Mouse (Mus musculus): ENCODE results near the gene Inpp1. TPM values are rescaled to one million over a fixed set of nuclear protein-coding genes. Genes with fewer than 3 reads are reported as not detected.

The Inpp1 gene
- polyA plus RNA-seq, 1 experiment from 2014 or later, result 15.6 TPM

DNA sequence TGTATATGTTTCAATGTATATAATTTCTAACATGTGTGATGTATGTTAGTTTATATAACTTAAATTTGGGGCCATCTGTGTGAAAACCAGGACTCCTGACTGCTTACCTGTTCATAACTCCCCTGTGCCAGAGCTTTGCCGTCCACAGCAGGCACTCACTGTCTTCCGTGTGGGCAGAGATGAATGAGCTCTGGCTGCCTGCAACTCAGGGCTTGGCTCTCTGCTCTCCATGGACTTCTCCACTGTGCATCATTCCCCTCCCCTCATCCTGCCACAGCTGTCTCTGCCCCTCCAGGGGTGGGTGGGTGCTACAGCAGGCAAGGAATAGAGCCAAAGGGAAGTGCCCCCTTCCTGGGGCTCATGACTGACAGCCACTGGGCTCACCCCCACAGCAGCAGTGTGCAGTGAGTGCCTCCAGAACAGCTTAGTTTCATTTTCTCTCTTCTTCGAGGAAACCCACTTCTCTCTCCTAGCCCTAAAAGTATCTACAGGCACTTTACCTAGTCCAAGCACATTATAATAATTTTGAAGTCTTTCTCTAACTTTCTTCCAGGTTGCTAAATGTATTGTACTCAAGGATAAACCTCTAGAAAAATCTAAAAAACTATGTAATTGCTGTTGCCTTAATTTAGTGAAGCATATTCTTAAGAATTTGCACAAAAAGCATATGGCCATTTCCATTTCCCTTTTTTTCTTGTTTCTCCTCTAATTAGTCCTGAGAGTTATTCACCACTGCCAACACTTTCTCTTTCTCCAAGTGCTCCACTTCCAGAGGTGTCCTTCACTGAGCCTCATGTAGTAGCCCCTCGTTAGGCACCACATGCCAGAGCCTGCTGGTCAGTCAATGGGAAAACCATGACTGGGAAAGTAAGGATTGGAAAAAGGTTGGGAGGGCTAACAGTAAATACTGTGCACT, 53.3 kb downstream of the Inpp1 start:
- H3K4me2 ChIP-seq (replicated peaks; ENCODE audit: low read depth, low read length), result no peak overlapping the region
- 60% methylated on average over 4 of the region's 4 CpGs for WGBS
- H3K27me3 ChIP-seq (ENCODE audit: control insufficient read depth, insufficient read depth, low read length), result no peaks in the 10 kb centered on the region
- ATAC-seq (ENCODE audit: insufficient number of reproducible peaks, insufficient read depth, low FRiP score, low read depth), result no peak
- no peaks in the 10 kb centered on the region for H3K36me3 ChIP-seq (ENCODE audit: control insufficient read depth, insufficient read depth, low read length)
- no peak overlapping the region for H3K27ac ChIP-seq (ENCODE audit: low read length)
- no peak overlapping the region for H3K4me3 ChIP-seq (ENCODE audit: low read depth, low read length)
- H3K9ac ChIP-seq (replicated peaks; ENCODE audit: low read depth, low read length), result no peak overlapping the region
- H3K4me1 ChIP-seq (ENCODE audit: control insufficient read depth, insufficient read depth, low read length), result no peaks in the 10 kb centered on the region
- H3K9me3 ChIP-seq (ENCODE audit: control insufficient read depth, low read depth, low read length), result no peaks in the 10 kb centered on the region

DNA sequence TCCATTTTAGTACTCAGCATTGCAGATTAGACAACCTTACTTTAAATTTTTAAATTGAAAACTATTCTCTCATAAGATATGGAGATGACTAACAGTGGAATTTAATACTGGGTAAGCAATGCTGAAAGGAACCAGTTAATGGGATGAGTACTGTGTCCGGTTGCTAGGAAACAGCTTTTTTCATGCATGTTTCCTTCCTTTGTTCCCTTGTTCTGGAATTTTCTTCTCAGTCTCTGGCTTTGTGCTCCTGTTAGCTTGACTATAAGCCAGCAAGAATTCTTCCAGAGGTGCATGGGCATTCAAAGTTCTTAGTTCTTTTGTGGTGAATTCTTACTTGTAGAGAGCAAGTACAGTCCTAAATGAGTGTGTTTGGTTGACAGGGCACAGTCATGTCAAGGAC, 59.3 kb downstream of the Inpp1 start:
- WGBS, result 84% methylated on average over 1 of the region's 1 CpGs
- no peaks in the 10 kb centered on the region for H3K27me3 ChIP-seq (ENCODE audit: control insufficient read depth, insufficient read depth, low read length)
- H3K4me2 ChIP-seq (replicated peaks; ENCODE audit: low read depth, low read length), result no peak overlapping the region
- no peaks in the 10 kb centered on the region for H3K36me3 ChIP-seq (ENCODE audit: control insufficient read depth, insufficient read depth, low read length)
- H3K9ac ChIP-seq (replicated peaks; ENCODE audit: low read depth, low read length), result no peak overlapping the region
- no peaks in the 10 kb centered on the region for H3K4me1 ChIP-seq (ENCODE audit: control insufficient read depth, insufficient read depth, low read length)
- ATAC-seq (ENCODE audit: insufficient number of reproducible peaks, insufficient read depth, low FRiP score, low read depth), result no peak
- no peak overlapping the region for H3K4me3 ChIP-seq (ENCODE audit: low read depth, low read length)
- H3K9me3 ChIP-seq (ENCODE audit: control insufficient read depth, low read depth, low read length), result no peaks in the 10 kb centered on the region
- no peak overlapping the region for H3K27ac ChIP-seq (ENCODE audit: low read length)

- Histone ChIP-seq H3K9me3 (ENCODE audit: control insufficient read depth, low read depth, low read length) (no peaks in the 10 kb centered on the region), H3K9ac (replicated peaks; ENCODE audit: low read depth, low read length) (no peak overlapping the region), H3K4me1 (ENCODE audit: control insufficient read depth, insufficient read depth, low read length) (no peaks in the 10 kb centered on the region), H3K27me3 (ENCODE audit: control insufficient read depth, insufficient read depth, low read length) (no peaks in the 10 kb centered on the region), H3K36me3 (ENCODE audit: control insufficient read depth, insufficient read depth, low read length) (no peaks in the 10 kb centered on the region), H3K4me3 (ENCODE audit: low read depth, low read length) (no peak overlapping the region), H3K27ac (ENCODE audit: low read length) (no peak overlapping the region), H3K4me2 (replicated peaks; ENCODE audit: low read depth, low read length) (no peak overlapping the region)
- no peak for ATAC-seq (ENCODE audit: insufficient number of reproducible peaks, insufficient read depth, low FRiP score, low read depth)
- 81% methylated on average over 1 of the region's 1 CpGs for WGBS
These were observed 63.2 kb downstream of the Inpp1 start for GRCm38 (mm10) chr1:52754331-52754730.

DNA sequence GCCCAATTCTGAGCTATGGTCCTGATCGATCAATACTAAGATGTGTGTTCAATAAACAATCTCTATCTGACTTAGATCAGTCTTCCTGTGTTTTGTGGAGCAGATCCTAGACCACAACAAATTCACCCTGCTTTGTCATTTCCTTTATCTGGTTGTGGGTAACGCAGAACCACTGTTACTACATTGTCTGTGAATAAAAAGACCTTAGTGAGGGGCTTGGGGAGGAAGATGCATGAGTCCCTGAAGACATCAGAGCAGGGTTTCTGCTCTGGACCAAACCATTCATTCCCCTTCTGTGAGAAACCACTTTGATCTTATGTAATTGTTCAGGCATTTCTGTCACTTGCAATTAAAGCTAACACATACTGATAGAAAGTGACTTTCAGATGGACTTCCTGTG, 63.7 kb downstream of the Inpp1 start:
- Histone ChIP-seq H3K27ac (ENCODE audit: low read length) (no peak overlapping the region), H3K4me2 (replicated peaks; ENCODE audit: low read depth, low read length) (no peak overlapping the region), H3K9ac (replicated peaks; ENCODE audit: low read depth, low read length) (no peak overlapping the region), H3K4me3 (ENCODE audit: low read depth, low read length) (no peak overlapping the region), H3K27me3 (ENCODE audit: control insufficient read depth, insufficient read depth, low read length) (no peaks in the 10 kb centered on the region), H3K4me1 (ENCODE audit: control insufficient read depth, insufficient read depth, low read length) (no peaks in the 10 kb centered on the region), H3K36me3 (ENCODE audit: control insufficient read depth, insufficient read depth, low read length) (no peaks in the 10 kb centered on the region), H3K9me3 (ENCODE audit: control insufficient read depth, low read depth, low read length) (no peaks in the 10 kb centered on the region)
- no peak for ATAC-seq (ENCODE audit: insufficient number of reproducible peaks, insufficient read depth, low FRiP score, low read depth)
- 82% methylated on average over 2 of the region's 2 CpGs for WGBS

GRCm38 (mm10) chr1:52752706-52753105, 64.8 kb downstream of the Inpp1 start:
- Histone ChIP-seq H3K36me3 (ENCODE audit: control insufficient read depth, insufficient read depth, low read length) (no peaks in the 10 kb centered on the region), H3K27ac (ENCODE audit: low read length) (no peak overlapping the region), H3K4me3 (ENCODE audit: low read depth, low read length) (no peak overlapping the region), H3K9ac (replicated peaks; ENCODE audit: low read depth, low read length) (no peak overlapping the region), H3K4me2 (replicated peaks; ENCODE audit: low read depth, low read length) (no peak overlapping the region), H3K27me3 (ENCODE audit: control insufficient read depth, insufficient read depth, low read length) (no peaks in the 10 kb centered on the region), H3K4me1 (ENCODE audit: control insufficient read depth, insufficient read depth, low read length) (no peaks in the 10 kb centered on the region), H3K9me3 (ENCODE audit: control insufficient read depth, low read depth, low read length) (no peaks in the 10 kb centered on the region)
- WGBS, result 69% methylated on average over 3 of the region's 3 CpGs
- no peak for ATAC-seq (ENCODE audit: insufficient number of reproducible peaks, insufficient read depth, low FRiP score, low read depth)

GRCm38 (mm10) chr1:52751634-52752033, 65.9 kb downstream of the Inpp1 start:
- Histone ChIP-seq H3K27ac (ENCODE audit: low read length) (no peak overlapping the region), H3K9me3 (ENCODE audit: control insufficient read depth, low read depth, low read length) (no peaks in the 10 kb centered on the region), H3K4me2 (replicated peaks; ENCODE audit: low read depth, low read length) (no peak overlapping the region), H3K4me1 (ENCODE audit: control insufficient read depth, insufficient read depth, low read length) (no peaks in the 10 kb centered on the region), H3K27me3 (ENCODE audit: control insufficient read depth, insufficient read depth, low read length) (no peaks in the 10 kb centered on the region), H3K4me3 (ENCODE audit: low read depth, low read length) (no peak overlapping the region), H3K9ac (replicated peaks; ENCODE audit: low read depth, low read length) (no peak overlapping the region), H3K36me3 (ENCODE audit: control insufficient read depth, insufficient read depth, low read length) (no peaks in the 10 kb centered on the region)
- WGBS, result 91% methylated on average over 1 of the region's 1 CpGs
- no peak for ATAC-seq (ENCODE audit: insufficient number of reproducible peaks, insufficient read depth, low FRiP score, low read depth)

- H3K4me3 ChIP-seq (ENCODE audit: low read depth, low read length), result no peak overlapping the region
- WGBS, result 84% methylated on average over 1 of the region's 1 CpGs
- no peaks in the 10 kb centered on the region for H3K9me3 ChIP-seq (ENCODE audit: control insufficient read depth, low read depth, low read length)
- H3K9ac ChIP-seq (replicated peaks; ENCODE audit: low read depth, low read length), result no peak overlapping the region
- H3K4me2 ChIP-seq (replicated peaks; ENCODE audit: low read depth, low read length), result no peak overlapping the region
- no peak for ATAC-seq (ENCODE audit: insufficient number of reproducible peaks, insufficient read depth, low FRiP score, low read depth)
- H3K4me1 ChIP-seq (ENCODE audit: control insufficient read depth, insufficient read depth, low read length), result no peaks in the 10 kb centered on the region
- H3K27me3 ChIP-seq (ENCODE audit: control insufficient read depth, insufficient read depth, low read length), result no peaks in the 10 kb centered on the region
- no peak overlapping the region for H3K27ac ChIP-seq (ENCODE audit: low read length)
- no peaks in the 10 kb centered on the region for H3K36me3 ChIP-seq (ENCODE audit: control insufficient read depth, insufficient read depth, low read length)
These were observed 67.5 kb downstream of the Inpp1 start for GRCm38 (mm10) chr1:52749978-52750377.

DNA sequence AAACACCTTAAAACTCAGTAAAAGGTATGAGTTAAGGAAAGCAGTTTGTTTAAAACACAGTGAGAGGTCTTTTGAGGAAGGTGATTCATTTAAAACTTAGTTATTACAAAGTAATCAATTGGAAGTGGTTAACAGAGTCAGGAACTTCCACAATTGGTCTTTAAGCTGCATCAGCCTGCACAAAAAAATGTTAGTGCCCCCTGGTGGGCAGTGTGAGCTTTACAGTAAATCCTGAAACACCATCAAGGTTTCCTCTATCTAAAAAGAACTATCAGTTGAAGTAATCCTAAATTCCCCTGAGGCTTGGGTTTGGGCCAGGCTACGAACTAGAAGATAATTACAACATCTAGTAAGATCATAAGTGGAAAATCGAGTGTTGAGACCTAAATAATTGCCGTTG, 69.2 kb downstream of the Inpp1 start:
- no peak overlapping the region for H3K9ac ChIP-seq (replicated peaks; ENCODE audit: low read depth, low read length)
- ATAC-seq (ENCODE audit: insufficient number of reproducible peaks, insufficient read depth, low FRiP score, low read depth), result no peak
- H3K4me3 ChIP-seq (ENCODE audit: low read depth, low read length), result no peak overlapping the region
- no peak overlapping the region for H3K4me2 ChIP-seq (replicated peaks; ENCODE audit: low read depth, low read length)
- 20% methylated on average over 3 of the region's 3 CpGs for WGBS
- no peaks in the 10 kb centered on the region for H3K27me3 ChIP-seq (ENCODE audit: control insufficient read depth, insufficient read depth, low read length)
- no peak overlapping the region for H3K27ac ChIP-seq (ENCODE audit: low read length)
- H3K36me3 ChIP-seq (ENCODE audit: control insufficient read depth, insufficient read depth, low read length), result no peaks in the 10 kb centered on the region
- no peaks in the 10 kb centered on the region for H3K4me1 ChIP-seq (ENCODE audit: control insufficient read depth, insufficient read depth, low read length)
- H3K9me3 ChIP-seq (ENCODE audit: control insufficient read depth, low read depth, low read length), result no peaks in the 10 kb centered on the region

GRCm38 (mm10) chr1:52742567-52742966, 74.9 kb downstream of the Inpp1 start:
- Histone ChIP-seq H3K9ac (replicated peaks; ENCODE audit: low read depth, low read length) (no peak overlapping the region), H3K36me3 (ENCODE audit: control insufficient read depth, insufficient read depth, low read length) (no peaks in the 10 kb centered on the region), H3K4me3 (ENCODE audit: low read depth, low read length) (no peak overlapping the region), H3K9me3 (ENCODE audit: control insufficient read depth, low read depth, low read length) (no peaks in the 10 kb centered on the region), H3K27ac (ENCODE audit: low read length) (no peak overlapping the region), H3K4me1 (ENCODE audit: control insufficient read depth, insufficient read depth, low read length) (no peaks in the 10 kb centered on the region), H3K27me3 (ENCODE audit: control insufficient read depth, insufficient read depth, low read length) (no peaks in the 10 kb centered on the region), H3K4me2 (replicated peaks; ENCODE audit: low read depth, low read length) (no peak overlapping the region)
- 77% methylated on average over 5 of the region's 5 CpGs for WGBS
- ATAC-seq (ENCODE audit: insufficient number of reproducible peaks, insufficient read depth, low FRiP score, low read depth), result no peak

Measured in stomach, embryonic 14.5 days (tissue).